Mouse (Mus musculus): ENCODE data around the gene C77080. TPM values are rescaled to one million over a fixed set of nuclear protein-coding genes. Genes with fewer than 3 reads are reported as not detected.
A peak's percentile ranks its signal among the peaks of the same experiment; 100 is the strongest.

C77080 gene
- polyA plus RNA-seq, 1 experiment from 2014 or later: 5.1 TPM

DNA sequence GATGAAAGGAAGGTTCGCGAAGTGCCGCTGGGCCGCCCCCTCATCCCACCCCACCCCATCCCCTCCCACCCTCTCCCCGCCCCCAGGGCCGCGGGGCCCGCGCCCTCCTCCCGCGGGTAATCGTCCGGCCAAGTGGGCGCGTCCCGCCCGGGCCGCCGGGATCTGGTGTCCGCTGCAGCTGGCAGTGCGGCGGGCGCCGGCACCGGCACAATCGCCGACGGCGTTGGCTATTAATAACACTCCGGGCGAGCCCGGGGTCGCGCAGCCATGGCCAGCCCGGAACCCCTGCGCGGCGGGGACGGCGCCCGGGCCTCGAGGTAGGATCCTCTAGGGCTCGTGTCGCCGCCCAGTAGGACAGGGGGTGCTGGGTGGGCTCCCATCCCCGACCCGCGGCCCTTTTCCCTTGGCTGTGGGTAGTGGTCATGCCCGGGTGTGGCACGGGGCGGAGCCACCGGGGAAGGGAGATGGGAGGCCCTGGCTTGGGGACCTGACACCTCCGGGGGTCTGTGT is 26.3 kb upstream of the C77080 start, which contains the start of gene Sync:
Gene Sync, plus strand, starts transcription at position 146 of the 510 bp plus-strand sequence.
- Histone ChIP-seq H3K9me3 (no peaks in the 10 kb centered on the region), H3K36me3 (no peaks in the 10 kb centered on the region), H3K4me2 (replicated peaks) (peak within 1 kb of the TSS; percentile 87), H3K9ac (replicated peaks) (peak within 1 kb of the TSS; percentile 74), H3K4me1 (replicated peaks) (peaks cover 25% of the 10 kb centered on the region), H3K4me3 (replicated peaks) (peak within 1 kb of the TSS; percentile 47), H3K27ac (no peak within 1 kb of the TSS), H3K27me3 (peaks cover 26% of the 10 kb centered on the region)
- under 1% methylated on average over 44 of the region's 53 CpGs for WGBS
- peak; percentile 72 for ATAC-seq

DNA sequence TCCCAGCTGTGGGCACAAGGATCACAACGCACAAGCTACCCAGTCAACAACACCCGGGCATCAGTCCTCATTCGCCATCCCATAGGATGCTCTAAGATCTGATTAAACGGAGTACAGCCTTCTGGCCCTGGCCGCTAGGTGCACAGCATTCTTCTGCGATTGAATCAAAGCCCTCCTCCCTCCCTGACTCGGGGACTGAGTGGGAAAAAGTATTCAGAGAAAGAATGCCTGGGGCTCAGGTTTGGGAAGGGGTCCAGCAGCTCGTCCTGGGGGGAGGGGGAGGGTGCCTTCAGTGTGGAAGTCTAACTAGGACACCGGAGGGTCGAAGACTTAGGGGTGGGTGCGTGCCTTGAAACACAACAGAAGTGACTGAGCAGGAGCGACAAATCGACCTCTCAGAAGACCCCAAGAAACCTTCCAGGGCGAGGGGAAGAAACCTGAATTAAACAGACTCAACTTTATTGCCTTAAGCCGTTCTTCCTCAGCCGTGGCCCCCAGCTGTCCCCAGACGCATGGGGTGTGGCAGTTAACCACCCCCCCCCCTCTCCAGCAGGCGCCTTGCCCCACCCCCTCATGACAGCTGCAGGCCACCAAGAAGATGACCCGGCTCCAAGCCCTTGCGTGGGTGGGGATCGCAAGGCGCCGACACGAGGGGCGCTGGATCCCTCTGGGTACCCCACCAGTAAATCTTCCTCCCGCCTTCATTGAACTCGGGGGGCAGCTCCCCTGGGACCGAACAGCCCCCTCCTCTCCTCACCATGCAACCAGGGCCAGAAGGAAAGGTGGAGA is 25.7 kb upstream of the C77080 start:
- Histone ChIP-seq H3K36me3 (no peaks in the 10 kb centered on the region), H3K9ac (replicated peaks) (peak overlapping the region; percentile 74), H3K27me3 (peaks cover 26% of the 10 kb centered on the region), H3K4me2 (replicated peaks) (peak overlapping the region; percentile 87), H3K4me3 (replicated peaks) (peak overlapping the region; percentile 47), H3K9me3 (no peaks in the 10 kb centered on the region), H3K4me1 (replicated peaks) (peaks cover 25% of the 10 kb centered on the region), H3K27ac (no peak overlapping the region)
- 2% methylated on average over 27 of the region's 28 CpGs for WGBS
- peak; percentile 43; the same call in 1 of the 2 replicates for ATAC-seq

DNA sequence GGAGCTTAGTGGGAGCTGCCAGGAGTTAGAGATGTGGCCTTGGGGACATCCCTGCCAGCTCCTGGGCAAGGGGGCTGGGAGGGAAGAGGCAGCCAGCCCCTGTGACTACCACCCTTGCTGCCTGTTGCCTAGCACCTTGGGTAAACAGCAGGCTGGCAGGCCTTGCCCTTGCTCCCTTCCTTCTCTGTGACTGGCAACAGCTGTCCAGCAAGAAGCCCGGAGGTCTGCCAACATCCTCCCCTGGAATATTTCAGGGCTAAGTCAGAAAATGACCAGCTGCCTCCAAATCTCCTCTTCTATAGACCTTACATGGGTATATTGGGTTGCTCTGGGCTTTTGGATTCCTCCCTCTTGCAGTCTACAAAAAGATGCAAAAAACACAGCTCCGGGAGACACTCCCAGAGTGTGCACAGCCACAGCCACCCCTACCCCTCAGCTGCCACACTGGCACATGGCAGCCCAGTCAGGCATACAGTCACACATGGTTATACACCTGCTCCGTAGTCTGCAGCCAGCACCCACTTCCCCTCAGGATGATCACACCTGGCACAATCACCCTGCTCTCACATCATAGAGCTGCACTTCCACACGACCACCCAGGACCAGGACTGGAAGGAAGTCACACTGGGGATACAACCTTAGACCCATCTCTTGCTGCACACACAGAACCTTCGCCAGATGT is 24.9 kb upstream of the C77080 start:
- Histone ChIP-seq H3K36me3 (no peaks in the 10 kb centered on the region), H3K9ac (replicated peaks) (no peak overlapping the region), H3K4me2 (replicated peaks) (peak overlapping the region; percentile 87), H3K27ac (no peak overlapping the region), H3K9me3 (no peaks in the 10 kb centered on the region), H3K4me3 (replicated peaks) (no peak overlapping the region), H3K27me3 (peaks cover 26% of the 10 kb centered on the region), H3K4me1 (replicated peaks) (peaks cover 25% of the 10 kb centered on the region)
- ATAC-seq: 0 out of 2 replicates have a peak, but pooled peaks have one; percentile 34
- 70% methylated on average over 5 of the region's 5 CpGs for WGBS

DNA sequence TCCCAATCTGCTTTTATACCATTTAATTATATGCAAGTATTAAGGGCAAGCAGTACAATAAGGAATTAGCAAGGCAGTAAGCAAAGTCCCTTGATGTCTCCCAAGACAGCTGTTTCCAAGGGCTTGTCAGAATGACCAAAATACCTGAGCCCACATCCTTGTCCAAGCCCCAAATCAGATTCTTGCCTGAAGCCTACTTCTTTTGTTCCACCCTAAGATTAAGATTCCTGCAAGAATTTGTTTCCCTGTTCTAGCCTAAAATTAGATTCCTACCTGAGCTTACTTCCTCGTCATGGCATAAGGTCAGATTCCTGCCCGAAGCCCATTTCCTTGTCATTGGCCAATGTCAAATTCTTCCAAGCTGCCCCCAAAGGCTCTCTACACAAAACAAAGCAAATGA is 23.5 kb upstream of the C77080 start:
- Histone ChIP-seq H3K4me2 (replicated peaks) (no peak overlapping the region), H3K27me3 (peaks cover 26% of the 10 kb centered on the region), H3K4me1 (replicated peaks) (peaks cover 25% of the 10 kb centered on the region), H3K27ac (no peak overlapping the region), H3K9me3 (no peaks in the 10 kb centered on the region), H3K9ac (replicated peaks) (no peak overlapping the region), H3K36me3 (no peaks in the 10 kb centered on the region), H3K4me3 (replicated peaks) (no peak overlapping the region)
- no peak for ATAC-seq
- 92% methylated on average over 2 of the region's 2 CpGs for WGBS

DNA sequence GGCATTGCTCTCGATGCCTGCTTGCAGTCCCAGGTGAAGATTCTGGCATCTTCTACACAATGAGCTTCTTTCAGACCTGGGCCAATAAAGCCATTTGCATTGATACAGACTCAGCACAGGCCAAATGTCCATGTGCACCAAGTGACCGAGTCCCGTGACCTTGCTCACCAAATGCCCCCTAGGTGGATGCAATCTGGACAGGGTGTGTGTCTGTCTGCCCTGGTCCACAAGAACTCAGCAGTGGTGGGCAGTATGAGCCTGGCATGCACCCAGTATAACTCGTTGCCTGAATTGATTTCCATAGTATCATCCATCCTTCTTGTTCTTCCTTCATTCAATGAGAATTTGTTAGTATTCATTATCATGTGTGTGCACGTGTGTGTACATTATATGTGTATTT is 22.0 kb upstream of the C77080 start:
- no peaks in the 10 kb centered on the region for H3K9me3 ChIP-seq
- 91% methylated on average over 5 of the region's 5 CpGs for WGBS
- H3K4me1 ChIP-seq (replicated peaks): peaks cover 22% of the 10 kb centered on the region
- ATAC-seq: no peak
- H3K27ac ChIP-seq: no peak overlapping the region
- no peaks in the 10 kb centered on the region for H3K36me3 ChIP-seq
- no peak overlapping the region for H3K4me3 ChIP-seq (replicated peaks)
- no peak overlapping the region for H3K9ac ChIP-seq (replicated peaks)
- H3K4me2 ChIP-seq (replicated peaks): no peak overlapping the region
- H3K27me3 ChIP-seq: peaks cover 19% of the 10 kb centered on the region

DNA sequence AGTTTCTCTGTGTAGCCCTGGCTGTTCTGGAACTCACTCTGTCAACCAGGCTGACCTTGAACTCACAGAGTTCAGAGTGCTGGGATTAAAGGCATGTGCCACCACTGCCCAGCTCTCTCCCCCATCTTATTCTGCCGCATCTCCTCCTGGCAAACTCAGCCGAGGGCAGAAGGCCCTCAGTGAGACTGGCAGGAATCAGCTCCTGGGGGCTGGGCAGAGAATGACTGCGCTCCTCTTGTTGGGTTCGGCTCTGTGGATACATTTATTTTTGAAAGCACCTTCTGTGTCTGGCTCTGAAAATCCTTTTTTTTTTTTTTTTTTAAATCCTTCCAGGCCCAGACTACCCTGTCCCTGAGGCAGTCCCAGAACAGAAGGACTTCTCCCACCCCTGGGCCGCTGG is 21.6 kb upstream of the C77080 start:
- Histone ChIP-seq H3K36me3 (no peaks in the 10 kb centered on the region), H3K4me3 (replicated peaks) (no peak overlapping the region), H3K4me2 (replicated peaks) (no peak overlapping the region), H3K9me3 (no peaks in the 10 kb centered on the region), H3K9ac (replicated peaks) (no peak overlapping the region), H3K27me3 (peaks cover 16% of the 10 kb centered on the region), H3K4me1 (replicated peaks) (peaks cover 17% of the 10 kb centered on the region), H3K27ac (no peak overlapping the region)
- ATAC-seq: no peak
- WGBS: 87% methylated on average over 5 of the region's 5 CpGs

DNA sequence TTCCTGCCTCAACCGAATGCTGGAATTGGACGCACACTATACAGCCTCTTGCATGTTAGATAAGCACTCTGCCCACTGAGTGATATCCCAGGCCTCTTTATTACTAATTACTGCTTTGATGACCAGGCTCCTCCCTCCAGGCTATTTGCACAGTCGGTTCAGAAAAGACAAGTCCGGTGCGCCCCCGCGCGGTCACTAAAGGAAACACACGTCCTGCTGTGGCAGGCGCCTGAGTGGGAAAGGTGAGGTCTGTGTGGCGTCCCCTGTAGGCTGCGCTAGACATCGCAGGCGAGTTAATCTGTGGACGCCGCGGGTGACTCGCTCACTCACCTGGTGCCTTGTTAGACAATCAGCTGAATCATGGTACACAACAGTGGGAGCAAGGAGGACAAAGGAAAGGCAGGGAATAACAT is 15.3 kb upstream of the C77080 start:
- WGBS: 3% methylated on average over 18 of the region's 18 CpGs
- Histone ChIP-seq H3K36me3 (no peaks in the 10 kb centered on the region), H3K9me3 (no peaks in the 10 kb centered on the region), H3K27me3 (no peaks in the 10 kb centered on the region), H3K4me2 (replicated peaks) (no peak overlapping the region), H3K4me3 (replicated peaks) (no peak overlapping the region), H3K27ac (no peak overlapping the region), H3K9ac (replicated peaks) (no peak overlapping the region), H3K4me1 (replicated peaks) (no peaks in the 10 kb centered on the region)
- peak; percentile 77 for ATAC-seq

DNA sequence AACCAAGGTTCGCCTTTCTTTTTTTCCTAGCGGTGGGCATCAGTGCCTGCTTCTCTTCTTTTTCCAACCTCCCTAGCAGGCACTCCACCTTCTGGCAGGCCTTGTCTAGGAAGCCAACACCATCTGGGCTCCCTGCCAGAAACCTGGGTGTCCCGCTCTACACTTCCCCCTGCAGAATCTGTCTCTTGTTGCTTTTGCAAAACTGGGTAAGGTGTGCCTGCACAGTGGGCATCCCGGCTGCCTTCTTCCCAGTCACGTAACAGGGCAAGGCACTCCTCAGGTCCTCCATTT is 11.5 kb upstream of the C77080 start:
- Histone ChIP-seq H3K9ac (replicated peaks) (no peak overlapping the region), H3K4me1 (replicated peaks) (no peaks in the 10 kb centered on the region), H3K4me2 (replicated peaks) (no peak overlapping the region), H3K36me3 (no peaks in the 10 kb centered on the region), H3K4me3 (replicated peaks) (no peak overlapping the region), H3K9me3 (no peaks in the 10 kb centered on the region), H3K27ac (no peak overlapping the region), H3K27me3 (no peaks in the 10 kb centered on the region)
- 51% methylated on average over 5 of the region's 5 CpGs for WGBS
- ATAC-seq: no peak

DNA sequence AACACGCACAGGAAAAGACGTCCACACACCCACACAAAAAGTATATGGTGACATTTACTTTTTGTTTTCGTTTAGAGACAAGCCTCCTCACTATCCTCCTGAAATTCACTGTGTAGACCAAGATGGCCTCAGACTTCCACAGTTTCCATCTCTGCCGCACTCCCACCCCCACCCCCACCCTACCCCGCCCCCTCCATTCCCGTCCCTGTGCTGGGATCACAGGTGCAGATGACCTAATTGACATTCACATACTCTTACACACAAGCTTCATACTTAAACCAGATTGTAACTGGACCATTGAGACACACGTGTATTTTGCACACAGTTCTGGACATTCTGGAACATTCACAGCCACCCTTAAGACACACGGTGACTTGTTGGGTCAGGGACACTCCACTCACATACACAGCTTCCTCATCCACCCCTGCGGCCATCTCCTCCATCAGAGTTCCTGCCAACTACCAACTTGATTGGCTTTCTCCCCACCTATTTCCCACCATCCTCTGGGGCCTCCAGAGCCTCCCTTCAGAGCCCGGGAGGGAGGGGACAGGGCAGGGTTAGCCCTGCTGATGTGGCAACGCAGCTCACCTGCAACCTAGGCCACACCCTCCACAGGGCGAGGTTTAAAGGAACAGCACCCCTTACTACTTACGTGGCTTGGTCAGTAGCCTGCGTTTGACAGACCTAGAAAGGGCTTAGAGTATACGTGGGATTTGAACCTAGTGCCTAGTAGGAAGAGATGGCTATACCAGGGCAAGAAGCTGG is 11.0 kb upstream of the C77080 start:
- Histone ChIP-seq H3K36me3 (no peaks in the 10 kb centered on the region), H3K27ac (no peak overlapping the region), H3K4me3 (replicated peaks) (no peak overlapping the region), H3K27me3 (no peaks in the 10 kb centered on the region), H3K9me3 (no peaks in the 10 kb centered on the region), H3K4me2 (replicated peaks) (no peak overlapping the region), H3K4me1 (replicated peaks) (no peaks in the 10 kb centered on the region), H3K9ac (replicated peaks) (no peak overlapping the region)
- WGBS: 30% methylated on average over 15 of the region's 15 CpGs
- 0 out of 2 replicates have a peak, but pooled peaks have one; percentile 48 for ATAC-seq

DNA sequence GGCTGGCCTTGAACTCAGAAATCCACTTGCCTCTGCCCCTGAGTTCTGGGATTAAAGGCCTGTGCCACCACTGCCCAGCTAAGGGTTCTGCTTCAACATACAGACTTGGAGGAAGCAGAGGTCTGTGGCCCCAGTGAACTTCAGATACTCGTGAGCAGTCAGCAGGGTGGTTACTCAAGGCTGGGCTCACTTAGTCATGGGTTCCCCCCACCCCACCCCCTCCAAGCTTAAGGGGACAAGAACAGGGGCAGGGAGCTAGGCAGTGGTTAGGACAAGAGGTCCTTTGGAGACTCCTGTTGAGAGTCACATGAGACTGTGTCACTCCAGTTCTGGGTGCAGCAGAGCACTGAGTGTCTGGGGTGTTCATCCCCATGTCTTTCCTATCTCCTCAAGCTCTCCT is 7.5 kb upstream of the C77080 start:
- no peaks in the 10 kb centered on the region for H3K36me3 ChIP-seq
- no peaks in the 10 kb centered on the region; the same call in 1 of the 2 replicates for H3K27me3 ChIP-seq
- no peak overlapping the region for H3K27ac ChIP-seq
- peaks cover 6% of the 10 kb centered on the region for H3K4me1 ChIP-seq (replicated peaks)
- no peaks in the 10 kb centered on the region for H3K9me3 ChIP-seq
- H3K4me3 ChIP-seq (replicated peaks): no peak overlapping the region
- WGBS: 57% methylated on average over 1 of the region's 1 CpGs
- ATAC-seq: no peak
- no peak overlapping the region for H3K9ac ChIP-seq (replicated peaks)
- H3K4me2 ChIP-seq (replicated peaks): no peak overlapping the region

DNA sequence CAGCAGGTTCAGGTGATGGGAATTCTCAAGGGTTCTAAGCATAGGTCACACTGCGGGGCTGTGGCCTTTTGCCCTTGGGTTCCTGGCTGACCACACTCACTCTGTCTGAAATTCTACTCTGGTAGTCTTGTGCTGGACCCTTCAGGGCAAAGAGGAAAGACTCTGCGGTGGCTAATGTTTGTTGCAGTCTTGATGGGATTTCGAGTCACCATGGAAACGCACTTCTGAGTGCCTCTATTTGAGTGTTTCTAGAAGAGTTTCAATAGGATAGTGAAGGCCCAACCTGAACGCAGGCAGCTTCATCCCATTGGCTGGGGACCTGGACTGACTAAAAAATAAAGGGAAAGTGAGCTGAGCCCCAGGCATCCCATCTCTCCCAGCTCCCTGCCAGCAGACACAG is 5.6 kb upstream of the C77080 start:
- no peaks in the 10 kb centered on the region; the same call in 1 of the 2 replicates for H3K27me3 ChIP-seq
- no peaks in the 10 kb centered on the region for H3K9me3 ChIP-seq
- H3K27ac ChIP-seq: no peak overlapping the region
- no peaks in the 10 kb centered on the region for H3K36me3 ChIP-seq
- peaks cover 14% of the 10 kb centered on the region for H3K4me1 ChIP-seq (replicated peaks)
- no peak overlapping the region for H3K4me3 ChIP-seq (replicated peaks)
- no peak overlapping the region for H3K4me2 ChIP-seq (replicated peaks)
- WGBS: 53% methylated on average over 5 of the region's 5 CpGs
- no peak overlapping the region for H3K9ac ChIP-seq (replicated peaks)
- no peak for ATAC-seq

DNA sequence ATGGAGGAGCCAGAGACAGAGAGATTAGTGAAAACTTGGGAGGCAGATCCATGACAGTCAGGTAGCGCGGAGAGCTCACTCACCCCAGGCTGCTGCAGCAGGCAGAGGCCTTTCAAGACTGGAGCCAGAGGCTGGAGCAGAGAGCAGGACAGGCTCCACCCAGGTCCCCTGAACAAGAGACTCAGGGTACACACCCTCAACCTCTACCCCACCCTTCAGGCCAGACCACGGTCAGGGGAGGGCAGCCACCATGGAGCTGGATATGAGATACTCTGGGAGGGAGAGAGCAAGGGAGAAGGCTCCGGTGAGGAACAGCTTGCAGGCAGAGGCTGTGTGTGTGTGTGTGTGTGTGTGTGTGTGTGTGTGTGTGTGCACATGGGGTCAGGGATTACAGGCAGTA is 5.0 kb upstream of the C77080 start:
- Histone ChIP-seq H3K4me1 (replicated peaks) (peaks cover 16% of the 10 kb centered on the region), H3K4me3 (replicated peaks) (no peak overlapping the region), H3K9ac (replicated peaks) (no peak overlapping the region), H3K9me3 (no peaks in the 10 kb centered on the region), H3K27me3 (no peaks in the 10 kb centered on the region; the same call in 1 of the 2 replicates), H3K27ac (no peak overlapping the region), H3K36me3 (no peaks in the 10 kb centered on the region), H3K4me2 (replicated peaks) (no peak overlapping the region)
- ATAC-seq: no peak
- 88% methylated on average over 4 of the region's 4 CpGs for WGBS

All from midbrain, embryonic 13.5 days (tissue).